Mouse (Mus musculus): Measurements from ENCODE around the gene Gm28230.

DNA sequence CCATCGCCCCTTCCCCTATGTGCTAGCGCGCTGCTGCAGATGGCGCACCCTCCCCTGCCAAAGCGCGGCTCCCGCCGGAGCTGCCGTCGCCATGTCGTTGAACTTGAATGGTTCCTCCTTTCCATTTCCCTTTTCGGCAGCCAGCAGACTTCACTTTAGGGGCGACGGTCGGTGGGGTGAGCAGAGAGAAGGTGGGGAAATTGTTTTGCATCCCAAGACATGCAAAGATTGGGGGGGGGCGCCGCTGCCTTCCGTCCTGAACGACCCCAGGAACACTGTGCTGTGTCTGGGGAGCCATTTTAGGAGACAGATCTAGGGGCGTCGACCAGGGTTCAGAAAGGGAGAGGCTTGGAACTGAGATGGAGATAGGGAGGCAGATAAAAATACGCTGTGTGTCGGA is 46.5 kb upstream of the Gm28230 start:
- TF ChIP-seq CTCF (conservative IDR thresholded peaks at IDR 0.05; ENCODE audit: low read length) (no peak), POU5F1 (IDR thresholded peaks at IDR 0.05; ENCODE audit: borderline replicate concordance, low read length) (no peak), NANOG (IDR thresholded peaks at IDR 0.05; ENCODE audit: borderline replicate concordance, low read length) (no peak)

Measured in E14TG2a.4 (cell line).